Mouse (Mus musculus): ENCODE results near the gene Aldh18a1. TPM values are rescaled to one million over a fixed set of nuclear protein-coding genes. Genes with fewer than 3 reads are reported as not detected.

The Aldh18a1 gene
- 65.5 and 70.0 TPM in 2 replicates for polyA plus RNA-seq (2012; rRNA removed)

GRCm38 (mm10) chr19:40588293-40588654, at the start of gene Aldh18a1:
Gene Aldh18a1, minus strand, starts transcription at chr19:40588463.

GRCm38 (mm10) chr19:40611830-40612506, 23.7 kb upstream of the Aldh18a1 start, which contains the start of the genes Tctn3 and Entpd1:
Gene Tctn3, minus strand, starts transcription at chr19:40612233.
Gene Entpd1, plus strand, starts transcription at chr19:40612366.

GRCm38 (mm10) chr19:40513632-40514078, 74.6 kb downstream of the Aldh18a1 start, which contains the start of gene Sorbs1:
Gene Sorbs1, minus strand, starts transcription at chr19:40513779.

Other genes starting within 250 kb of the Aldh18a1 start
- 39.5 and 44.5 TPM in 2 replicates for gene Sorbs1, start 74.7 kb downstream of the Aldh18a1 start, polyA plus RNA-seq (2012; rRNA removed)
- 11.1 and 12.0 TPM in 2 replicates for gene Tctn3, start 23.8 kb upstream of the Aldh18a1 start, polyA plus RNA-seq (2012; rRNA removed)
- 5.6 and 9.2 TPM in 2 replicates for gene Entpd1, start 23.9 kb upstream of the Aldh18a1 start, polyA plus RNA-seq (2012; rRNA removed)
- 0.12 and 0.18 TPM in 2 replicates for gene Cc2d2b, start 160.3 kb upstream of the Aldh18a1 start, polyA plus RNA-seq (2012; rRNA removed)
- 25.1 and 33.7 TPM in 2 replicates for gene Ccnj, start 242.8 kb upstream of the Aldh18a1 start, polyA plus RNA-seq (2012; rRNA removed)

Data from central nervous system, embryonic 11.5 days (tissue).